13 mouse cellular contexts compared by ENCODE assay signal in the genomic region with DNA sequence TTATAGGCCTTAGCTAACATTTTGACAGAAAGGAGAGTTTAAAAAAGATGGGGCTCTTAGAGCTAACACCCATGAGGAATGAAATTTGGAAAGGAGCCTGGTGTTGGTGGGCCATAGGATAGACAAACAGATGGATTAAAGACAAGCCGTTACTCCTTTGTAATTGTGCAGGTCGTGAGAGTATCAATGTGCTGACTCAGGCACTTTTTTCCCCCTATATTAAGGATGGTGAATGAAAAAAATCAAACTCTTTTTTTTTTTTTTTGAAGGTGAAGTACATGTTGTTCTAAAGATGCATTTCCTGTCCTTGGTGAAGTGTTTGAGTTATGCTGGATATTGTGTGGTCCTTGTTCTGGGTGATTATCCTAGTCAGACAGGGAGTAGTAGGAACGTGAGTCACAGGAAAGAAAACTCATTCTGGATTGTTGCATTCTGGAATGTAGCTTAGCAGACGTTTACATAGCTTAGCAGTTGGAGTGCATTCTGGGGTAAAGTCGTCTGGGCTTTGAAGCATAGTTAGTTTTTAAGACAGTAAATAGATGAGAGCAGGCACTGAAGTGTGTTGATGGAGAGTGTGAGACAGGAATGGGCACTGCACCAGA.
"Had no signal": no experiment of that assay in that cellular context is flagged by ENCODE, and none has a peak within 500 bp of the region (broad histone marks: within the 10 kb centered on the region; RNA-seq: fewer than 3 reads in every experiment).

No protein-coding gene starts in this region.

- H3K4me3 ChIP-seq: layer of hippocampus, adult 2 months; liver, embryonic 13.5 days; lung, embryonic 15.5 days; midbrain, embryonic 12.5 days; midbrain, embryonic 15.5 days had no signal

- ATAC-seq: midbrain, embryonic 15.5 days had no signal

- H3K27me3 ChIP-seq: liver, embryonic 13.5 days; lung, embryonic 15.5 days; midbrain, embryonic 12.5 days; midbrain, embryonic 15.5 days had no signal

- DNase-seq: kidney, adult 9 months; kidney, postnatal 14 days; layer of hippocampus, adult 9-11 months; liver, embryonic 13.5 days; lung, postnatal 14 days; thymus, adult 2 months; thymus, postnatal 14 days; thymus, postnatal 4 days had no signal

- H3K4me2 ChIP-seq: liver, embryonic 13.5 days; lung, embryonic 15.5 days; midbrain, embryonic 12.5 days; midbrain, embryonic 15.5 days had no signal

- H3K4me1 ChIP-seq: liver, embryonic 13.5 days; lung, embryonic 15.5 days; midbrain, embryonic 12.5 days; midbrain, embryonic 15.5 days had no signal

- H3K9me3 ChIP-seq: liver, embryonic 13.5 days; lung, embryonic 15.5 days; midbrain, embryonic 12.5 days; midbrain, embryonic 15.5 days had no signal

- H3K27ac ChIP-seq: layer of hippocampus, adult 2 months; liver, embryonic 13.5 days; lung, embryonic 15.5 days; macrophage; midbrain, embryonic 12.5 days; midbrain, embryonic 15.5 days had no signal

- H3K9ac ChIP-seq: liver, embryonic 13.5 days; lung, embryonic 15.5 days; midbrain, embryonic 12.5 days; midbrain, embryonic 15.5 days had no signal
